Mouse (Mus musculus): Measurements from ENCODE around the gene Sap30bp. TPM values are rescaled to one million over a fixed set of nuclear protein-coding genes. Genes with fewer than 3 reads are reported as not detected.
A peak's percentile ranks its signal among the peaks of the same experiment; 100 is the strongest.

Gene Sap30bp
- total and polyA plus RNA-seq, 3 experiments, result 72.2 to 275 (median 167) TPM

DNA sequence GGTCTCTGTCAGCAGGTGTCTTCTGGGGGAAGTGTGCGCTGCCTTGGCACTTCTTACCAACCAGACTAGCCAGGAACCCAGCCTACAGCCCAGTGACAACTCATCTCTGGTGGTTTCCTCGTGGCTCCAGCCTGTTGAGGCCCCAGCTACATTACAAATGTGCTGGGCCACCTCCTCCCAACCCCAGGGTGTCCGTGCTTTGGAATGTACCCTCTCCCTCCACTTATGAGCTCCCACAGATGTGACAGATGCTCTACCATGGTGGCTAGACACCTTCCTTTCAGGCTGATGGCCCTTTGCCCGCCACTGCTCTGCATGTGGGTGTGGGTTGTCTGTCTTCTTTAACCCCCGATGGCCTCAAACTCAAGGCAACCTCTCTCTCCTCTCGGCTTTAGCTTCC is 68.6 kb downstream of the Sap30bp start:
- TF ChIP-seq MYC (IDR thresholded peaks at IDR 0.05; ENCODE audit: low read depth, low read length) (no peak), UBTF (IDR thresholded peaks at IDR 0.05; ENCODE audit: low read depth, low read length) (no peak), ZMIZ1 (IDR thresholded peaks at IDR 0.05; ENCODE audit: low read depth, low read length) (no peak), JUN (IDR thresholded peaks at IDR 0.05; ENCODE audit: insufficient read depth, low read depth, low read length) (no peak), SMC3 (IDR thresholded peaks at IDR 0.05; ENCODE audit: low read depth, low read length) (no peak), GABPA (IDR thresholded peaks at IDR 0.05; ENCODE audit: insufficient replicate concordance, low read depth, low read length) (no peak), USF1 (IDR thresholded peaks at IDR 0.05; ENCODE audit: low read depth, low read length) (no peak), MAZ (IDR thresholded peaks at IDR 0.05; ENCODE audit: low read depth, low read length) (no peak), RCOR1 (conservative IDR thresholded peaks at IDR 0.05; ENCODE audit: low read depth, low read length) (no peak), NELFE (IDR thresholded peaks at IDR 0.05; ENCODE audit: low read depth, low read length) (no peak)
- in situ Hi-C loops (cut with MboI; ENCODE audit: low pct_ligation_motif_present, low pct_unique_long_range_greater_than_20kb, low sequenced_read_pairs) (loop anchor here (25.0 kb wide), 1 partner anchor 389 kb away; the partner anchor contains the start of genes Gga3, Mif4gd and Mrps7), dilution Hi-C loops (cut with MboI; ENCODE audit: extremely low pct_ligation_motif_present, extremely low pct_unique_long_range_greater_than_20kb, low sequenced_read_pairs) (no loop called here)
- Histone ChIP-seq H3K4me2 (ENCODE audit: insufficient read depth, low read depth, poor library complexity, severe bottlenecking) (no peak overlapping the region), H3K9ac (ENCODE audit: insufficient read depth, low read depth) (no peak overlapping the region), H3K27me3 (replicated peaks) (peaks cover 5% of the 10 kb centered on the region), H3K27ac (ENCODE audit: insufficient read depth, low read depth) (no peak overlapping the region), H3K4me1 (ENCODE audit: control insufficient read depth in 1 of 2, insufficient read depth in 2 of 2) (peaks cover 14 to 29% of the 10 kb centered on the region in 2 experiments), H3K36me3 (replicated peaks in 1 of 2; ENCODE audit: control insufficient read depth in 1 of 2, insufficient read depth in 1 of 2, low read length in 1 of 2) (peaks cover 6 to 20% of the 10 kb centered on the region in 2 experiments), H3K4me3 (replicated peaks in 1 of 3; ENCODE audit: low read depth in 2 of 3, low read length in 2 of 3, poor library complexity in 1 of 3) (no peak overlapping the region), H3K79me2 (replicated peaks; ENCODE audit: control insufficient read depth, extremely low read depth, insufficient read depth, poor library complexity, severe bottlenecking) (no peaks in the 10 kb centered on the region), H3K9me3 (replicated peaks; ENCODE audit: low read length) (peaks cover 9% of the 10 kb centered on the region)
- no peak for DNase-seq (ENCODE audit: extremely low read depth)

DNA sequence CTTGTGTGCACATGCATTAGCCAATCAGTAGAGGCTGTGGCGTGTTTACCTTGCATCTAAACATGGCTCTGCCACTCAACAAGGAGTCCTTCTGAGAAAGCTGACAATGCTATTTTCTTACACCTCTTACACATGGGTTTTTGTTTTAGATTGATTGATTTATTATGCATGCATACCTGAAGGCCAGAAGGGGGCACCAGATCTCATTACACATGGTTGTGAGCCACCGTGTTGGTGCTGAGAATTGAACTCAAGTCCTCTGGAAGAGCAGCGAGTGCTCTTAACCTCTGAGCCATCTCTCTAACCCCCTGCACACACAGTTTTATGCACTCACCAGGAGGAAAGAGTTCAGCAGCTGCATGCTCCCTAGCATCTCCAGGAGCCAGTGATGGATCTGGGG is 69.8 kb downstream of the Sap30bp start:
- Histone ChIP-seq H3K27me3 (replicated peaks) (peaks cover 2% of the 10 kb centered on the region), H3K9me3 (replicated peaks; ENCODE audit: low read length) (peaks cover 9% of the 10 kb centered on the region), H3K36me3 (replicated peaks in 1 of 2; ENCODE audit: control insufficient read depth in 1 of 2, insufficient read depth in 1 of 2, low read length in 1 of 2) (peaks cover 17 to 32% of the 10 kb centered on the region in 2 experiments), H3K9ac (ENCODE audit: insufficient read depth, low read depth) (no peak overlapping the region), H3K4me3 (replicated peaks in 1 of 3; ENCODE audit: low read depth in 2 of 3, low read length in 2 of 3, poor library complexity in 1 of 3) (no peak overlapping the region), H3K4me1 (ENCODE audit: control insufficient read depth in 1 of 2, insufficient read depth in 2 of 2) (peaks cover 14 to 29% of the 10 kb centered on the region in 2 experiments), H3K27ac (ENCODE audit: insufficient read depth, low read depth) (no peak overlapping the region), H3K79me2 (replicated peaks; ENCODE audit: control insufficient read depth, extremely low read depth, insufficient read depth, poor library complexity, severe bottlenecking) (no peaks in the 10 kb centered on the region), H3K4me2 (ENCODE audit: insufficient read depth, low read depth, poor library complexity, severe bottlenecking) (no peak overlapping the region)
- TF ChIP-seq MAFK (IDR thresholded peaks at IDR 0.05; ENCODE audit: insufficient replicate concordance, low read length) (0 out of 2 replicates have a peak, but pooled peaks have one; percentile 40), HCFC1 (IDR thresholded peaks at IDR 0.05; ENCODE audit: low read depth, low read length) (no peak), ZKSCAN1 (IDR thresholded peaks at IDR 0.05; ENCODE audit: borderline replicate concordance, low read depth, low read length) (no peak), ETS1 (conservative IDR thresholded peaks at IDR 0.05; ENCODE audit: low read depth, low read length) (no peak), POLR2AphosphoS2 (IDR thresholded peaks at IDR 0.05; ENCODE audit: low read depth, low read length) (peak; percentile 18; the same call in 1 of the 2 replicates), POLR2A (IDR thresholded peaks at IDR 0.05; ENCODE audit: low read depth, low read length) (no peak), CHD1 (IDR thresholded peaks at IDR 0.05; ENCODE audit: low read depth, low read length) (no peak), ZMIZ1 (IDR thresholded peaks at IDR 0.05; ENCODE audit: low read depth, low read length) (no peak), CTCF (conservative IDR thresholded peaks at IDR 0.05 in 1 of 2, IDR thresholded peaks at IDR 0.05 in 1 of 2; ENCODE audit: low read depth in 2 of 2, low read length in 2 of 2) (peak in 1 of 2 experiments; percentile 41; a peak in 3 of 4 replicates)
- no peak for DNase-seq (ENCODE audit: extremely low read depth)
- dilution Hi-C loops (cut with MboI; ENCODE audit: extremely low pct_ligation_motif_present, extremely low pct_unique_long_range_greater_than_20kb, low sequenced_read_pairs), result no loop called here
- in situ Hi-C loops (cut with MboI; ENCODE audit: low pct_ligation_motif_present, low pct_unique_long_range_greater_than_20kb, low sequenced_read_pairs), result loop anchor here (25.0 kb wide), 1 partner anchor 391 kb away; the partner anchor contains the start of genes Gga3, Mif4gd and Mrps7
